Mouse (Mus musculus): Measurements from ENCODE around the gene Tshz2.

GRCm38 (mm10) chr2:169912826-169913225 lies 280.0 kb downstream of the Tshz2 start:
- no peak for TF ChIP-seq CTCF (IDR thresholded peaks at IDR 0.05; ENCODE audit: borderline replicate concordance, insufficient read depth, low read depth, low read length)
- TF ChIP-seq POLR2A (IDR thresholded peaks at IDR 0.05; ENCODE audit: borderline replicate concordance, insufficient read depth, low read length), result no peak
